Mouse (Mus musculus) ES-Bruce4 (cell line): ENCODE measurements at regions not wholly inside any gene's neighbourhood (a gene's known extent, or its start where the extent isn't known, plus 50 kb on each side); places are given as distances from the start of the nearest gene placed in this dataset.

ENCODE experiments used
- CTCF ChIP-seq: IDR thresholded peaks from one replicate; pipeline ENCODE4 v1.8.1; 2011; ENCODE audit warnings: low read depth, low read length
- POLR2A ChIP-seq: IDR thresholded peaks from one replicate; pipeline ENCODE4 v1.8.1; 2011; ENCODE audit warnings: low read length; ENCODE audit not compliant: insufficient read depth

GRCm38 (mm10) chr12:93281816-93282215 is 1432.9 kb upstream of the Sel1l start:
- no peak for TF ChIP-seq POLR2A
- TF ChIP-seq CTCF, result no peak
